Mouse (Mus musculus) E14TG2a.4 (cell line): ENCODE results near the gene Aspscr1.

Experiments
- CTCF ChIP-seq: conservative IDR thresholded peaks from 2 replicates; pipeline ENCODE4 v1.5.1; 2014; ENCODE audit warnings: low read length
- NANOG ChIP-seq: IDR thresholded peaks from 2 replicates; pipeline ENCODE4 v1.6.1; 2014; ENCODE audit warnings: borderline replicate concordance, low read length, mixed read lengths
- POU5F1 ChIP-seq: IDR thresholded peaks from 2 replicates; pipeline ENCODE4 v1.6.1; 2014; ENCODE audit warnings: low read length, borderline replicate concordance

DNA sequence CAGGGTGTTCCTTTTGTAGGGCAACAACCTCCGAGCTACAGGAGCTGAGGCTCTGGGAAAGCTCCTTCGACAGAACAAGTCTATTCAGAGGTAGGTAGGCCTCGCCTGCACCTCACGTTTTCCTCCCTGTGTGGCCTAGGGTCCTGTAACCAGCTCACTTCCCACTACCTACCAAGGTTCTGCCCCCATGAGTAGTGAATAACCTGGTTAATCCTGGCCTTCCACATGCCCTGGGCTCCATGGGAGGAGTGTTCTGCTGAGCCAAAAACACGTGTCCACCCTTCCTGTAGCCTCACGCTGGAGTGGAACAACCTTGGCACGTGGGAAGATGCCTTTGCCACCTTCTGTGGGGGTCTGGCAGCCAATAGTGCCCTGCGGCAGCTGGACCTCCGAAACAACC, 42.4 kb downstream of the Aspscr1 start:
- TF ChIP-seq CTCF (no peak), POU5F1 (no peak), NANOG (no peak)
